Mouse (Mus musculus) brain, adult 2 months (tissue): ENCODE measurements around the gene Kif1a.
"Not testable (repeated sequence)": the region's sequence is repeated elsewhere in the genome, so short reads cannot be mapped to it uniquely, and the experiment has no call there.

ENCODE experiments used
- DNase-seq: peaks from one replicate; pipeline ENCODE4 v3.0.0; 2011; ENCODE audit warnings: low read depth, low spot score

The Kif1a gene

GRCm38 (mm10) chr1:92971879-92972795 is 129.6 kb downstream of the Kif1a start:
- DNase-seq, result no peak

GRCm38 (mm10) chr1:92970791-92971190 is 131.0 kb downstream of the Kif1a start:
- DNase-seq, result not testable (repeated sequence)
